ENCODE assay signal across 9 mouse cellular contexts in the genomic region with DNA sequence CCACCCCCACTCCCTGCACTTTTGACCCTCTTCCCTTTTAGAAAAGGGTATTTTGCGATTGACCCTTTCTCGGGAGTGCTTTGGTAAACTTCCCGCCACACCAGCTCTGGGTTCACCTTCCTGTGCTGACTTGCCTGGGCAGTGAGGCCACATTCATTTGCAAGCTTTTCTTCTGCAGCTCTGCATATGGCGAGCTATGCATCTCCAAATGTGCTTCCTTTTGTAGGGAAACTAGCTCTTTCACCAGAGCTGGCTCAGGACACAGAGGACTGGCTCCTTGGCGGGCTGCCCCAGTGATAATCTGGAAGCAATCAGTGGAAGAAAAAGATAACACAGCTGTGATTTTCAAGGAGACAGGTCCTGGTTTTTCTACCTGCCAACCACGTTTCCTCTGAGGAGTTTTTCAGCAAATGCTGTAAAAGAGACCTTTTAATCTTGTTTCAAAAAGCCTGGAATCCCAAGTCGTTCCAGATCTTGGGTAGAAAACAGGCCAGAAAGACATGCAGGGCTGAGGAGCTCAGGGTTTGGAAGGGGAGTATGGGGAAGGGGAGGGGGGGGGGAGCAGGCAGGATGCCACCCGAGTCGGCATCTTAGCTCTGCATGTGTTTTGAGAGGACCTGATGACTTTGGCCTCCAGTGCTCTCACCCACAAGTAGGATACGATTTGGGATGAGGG.
DNase-seq lines count a peak whose midpoint lies in the region; ATAC-seq lines count a peak whose summit lies in the region.
"Had no signal": no experiment of that assay in that cellular context is flagged by ENCODE, and none has a peak within 500 bp of the region (broad histone marks: within the 10 kb centered on the region; RNA-seq: fewer than 3 reads in every experiment).

No protein-coding gene starts in this region.

- peak overlapping the region; percentile 17; the same call in 1 of the 2 replicates for H3K27ac ChIP-seq in lung, embryonic 15.5 days
- peak overlapping the region; percentile 46; the same call in 1 of the 2 replicates for H3K27ac ChIP-seq in limb, embryonic 12.5 days

- H3K4me2 ChIP-seq in lung, embryonic 15.5 days = no peak overlapping the region
- H3K4me2 ChIP-seq in limb, embryonic 12.5 days = peak overlapping the region; percentile 15; the same call in 1 of the 2 replicates

- H3K9ac ChIP-seq in lung, embryonic 15.5 days = no peak overlapping the region
- no peak overlapping the region for H3K9ac ChIP-seq in limb, embryonic 12.5 days (replicated peaks)

- H3K4me3 ChIP-seq in lung, embryonic 15.5 days = no peak overlapping the region
- H3K4me3 ChIP-seq in limb, embryonic 12.5 days (replicated peaks) = no peak overlapping the region

- no peaks in the 10 kb centered on the region for H3K27me3 ChIP-seq in lung, embryonic 15.5 days
- no peaks in the 10 kb centered on the region for H3K27me3 ChIP-seq in limb, embryonic 12.5 days

- H3K9me3 ChIP-seq in lung, embryonic 15.5 days = no peaks in the 10 kb centered on the region
- no peaks in the 10 kb centered on the region for H3K9me3 ChIP-seq in limb, embryonic 12.5 days

- no peak for ATAC-seq in cerebellum, adult (ENCODE audit: insufficient number of reproducible peaks, low FRiP score, low TSS enrichment)
- ATAC-seq in lung, embryonic 15.5 days (ENCODE audit: borderline replicate concordance, extremely low read depth, low FRiP score, low TSS enrichment) = no peak
- no peak for ATAC-seq in limb, embryonic 12.5 days (ENCODE audit: insufficient number of reproducible peaks, insufficient read depth, low FRiP score, low TSS enrichment, low read depth)
- ATAC-seq in erythroblast, adult 5-6 weeks (replicated peaks; ENCODE audit: low FRiP score, poor library complexity, severe bottlenecking) = no peak

- peaks cover 28% of the 10 kb centered on the region for H3K4me1 ChIP-seq in lung, embryonic 15.5 days
- peaks cover 18% of the 10 kb centered on the region for H3K4me1 ChIP-seq in limb, embryonic 12.5 days (replicated peaks)

- DNase-seq in cerebellum, adult 18-20 months = peak; percentile 13 to 35
- no peak for DNase-seq in lung, postnatal 14 days
- peak; percentile 28 to 56 for DNase-seq in cerebellum, postnatal 25 days
- DNase-seq in kidney, postnatal 36 days = no peak
- DNase-seq: kidney, postnatal 14 days had no signal

- 9% methylated on average over 10 of the region's 10 CpGs for WGBS in lung, embryonic 15.5 days
- WGBS in limb, embryonic 12.5 days = 12% methylated on average over 10 of the region's 10 CpGs

- H3K36me3 ChIP-seq in lung, embryonic 15.5 days = no peaks in the 10 kb centered on the region
- H3K36me3 ChIP-seq in limb, embryonic 12.5 days = no peaks in the 10 kb centered on the region

Comparison
In these comparisons a context has a peak if more than half of its experiments do, and no peak if none do; other contexts are left out.
1. DNase-seq: peak in cerebellum, adult 18-20 months (2 of 2) and cerebellum, postnatal 25 days (2 of 2); none in lung, postnatal 14 days (single experiment) and kidney, postnatal 36 days (0 of 2).